Mouse (Mus musculus): ENCODE measurements around the gene Tsga10ip. TPM values are rescaled to one million over a fixed set of nuclear protein-coding genes. Genes with fewer than 3 reads are reported as not detected.
A peak's percentile ranks its signal among the peaks of the same experiment; 100 is the strongest.

Tsga10ip gene
- total RNA-seq (2021): not detected
- long read RNA-seq, experiment 1, partial matches to known transcripts: 0 of 1 reads
- long read RNA-seq, experiment 1, other reads (novel, unspliced or antisense): 1 of 1 reads
- long read RNA-seq, experiment 2: 0 reads

DNA sequence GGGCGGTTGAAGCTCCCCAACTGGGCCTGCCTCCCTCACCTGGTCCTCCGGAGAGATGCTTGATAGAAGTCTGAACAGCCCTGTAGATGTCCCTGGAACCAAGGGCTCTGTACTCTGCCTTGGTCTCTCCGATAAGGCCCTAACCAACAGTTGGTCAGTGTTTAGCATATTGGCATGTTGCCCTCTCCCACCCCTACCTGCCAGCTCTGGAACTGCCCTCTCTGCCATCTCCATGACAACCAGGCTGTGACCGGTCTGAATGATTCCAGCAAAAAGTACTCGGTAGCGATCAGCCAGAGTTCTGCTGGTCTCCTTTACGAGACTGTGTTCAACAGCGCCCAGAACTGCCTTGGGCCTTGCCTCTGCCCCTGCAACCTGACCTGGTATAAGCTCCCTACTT lies at the start of gene Tsga10ip:
Gene Tsga10ip (minus strand): TSS at position 234 of the 400 bp plus-strand sequence.
- no peak for DNase-seq

DNA sequence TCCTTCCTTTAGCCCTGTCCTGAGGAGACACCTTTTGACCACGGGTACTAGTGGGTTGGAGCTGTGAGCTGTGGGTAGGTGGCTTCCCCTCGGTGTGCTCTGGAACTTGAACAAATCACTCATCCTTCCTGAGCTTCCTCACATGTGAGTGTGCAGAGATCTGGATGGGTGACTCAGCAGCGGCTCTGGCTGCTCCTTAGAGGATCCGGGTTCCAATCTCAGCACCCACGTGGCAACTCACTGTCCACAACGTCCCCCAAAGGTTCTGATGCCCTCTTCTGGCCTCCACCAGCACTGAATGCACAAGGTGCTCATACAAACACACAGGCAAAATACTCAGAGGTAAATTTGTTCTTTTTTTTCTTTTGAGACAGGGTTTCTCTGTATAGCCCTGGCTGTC lies 49.4 kb upstream of the Tsga10ip start:
- DNase-seq: no peak

DNA sequence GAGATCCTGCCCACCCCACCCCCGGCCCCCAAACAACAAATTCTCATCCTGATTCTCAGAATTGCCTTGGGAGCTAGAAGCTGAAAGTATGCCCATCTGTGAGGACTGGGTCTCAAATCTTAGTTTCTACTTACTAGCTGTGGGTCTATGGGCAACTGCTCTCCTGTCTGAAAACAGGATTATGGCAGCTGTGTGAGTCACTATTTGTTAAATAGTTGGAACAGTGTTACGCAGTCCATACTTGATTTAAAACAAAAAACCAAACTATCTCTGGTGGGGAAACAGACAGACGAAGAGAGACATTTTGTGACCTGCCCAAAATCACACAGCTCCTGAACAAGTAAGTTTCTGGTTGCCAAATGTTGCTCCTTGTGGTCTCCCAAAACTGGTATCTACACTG lies 47.3 kb upstream of the Tsga10ip start:
- no peak for DNase-seq

DNA sequence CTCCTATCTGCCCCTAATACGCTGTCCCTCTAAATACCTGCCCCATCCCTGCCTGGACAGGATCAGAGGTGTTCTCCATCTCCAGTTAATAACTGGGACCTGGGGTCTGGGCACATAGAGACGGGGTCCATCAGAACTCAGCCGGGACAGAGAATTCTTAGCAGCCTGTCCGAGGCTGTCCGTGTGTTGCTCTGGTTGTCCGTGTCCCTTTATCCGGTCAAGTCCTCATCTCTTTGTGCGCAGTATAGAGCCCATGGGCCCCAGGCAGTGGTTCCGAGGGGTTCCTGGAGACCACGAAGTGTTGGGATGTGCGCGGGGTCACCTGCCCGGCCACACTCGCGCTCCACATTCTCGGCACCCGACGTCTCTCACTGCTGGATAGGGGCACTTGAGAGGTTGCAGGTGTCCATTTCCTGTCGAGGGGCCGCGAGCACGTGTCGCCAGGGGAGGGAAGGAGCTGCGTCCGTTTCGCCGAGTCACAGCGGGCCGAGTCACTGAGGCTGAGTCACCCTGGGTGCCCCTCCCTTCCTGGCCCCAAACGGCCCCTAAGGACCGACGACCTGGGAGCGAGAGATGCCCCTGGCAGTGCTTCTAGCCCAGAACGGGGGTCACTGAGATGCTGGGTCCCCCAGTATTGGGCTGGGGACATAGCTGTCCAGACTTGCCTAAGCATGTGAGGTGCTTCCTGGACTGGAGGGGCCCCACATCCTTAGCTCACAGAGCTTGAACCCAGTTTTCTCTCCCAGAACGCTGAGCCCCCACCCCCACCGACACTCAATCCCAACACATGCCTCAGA lies 46.2 kb upstream of the Tsga10ip start:
- DNase-seq: peak; percentile 64 to 69

DNA sequence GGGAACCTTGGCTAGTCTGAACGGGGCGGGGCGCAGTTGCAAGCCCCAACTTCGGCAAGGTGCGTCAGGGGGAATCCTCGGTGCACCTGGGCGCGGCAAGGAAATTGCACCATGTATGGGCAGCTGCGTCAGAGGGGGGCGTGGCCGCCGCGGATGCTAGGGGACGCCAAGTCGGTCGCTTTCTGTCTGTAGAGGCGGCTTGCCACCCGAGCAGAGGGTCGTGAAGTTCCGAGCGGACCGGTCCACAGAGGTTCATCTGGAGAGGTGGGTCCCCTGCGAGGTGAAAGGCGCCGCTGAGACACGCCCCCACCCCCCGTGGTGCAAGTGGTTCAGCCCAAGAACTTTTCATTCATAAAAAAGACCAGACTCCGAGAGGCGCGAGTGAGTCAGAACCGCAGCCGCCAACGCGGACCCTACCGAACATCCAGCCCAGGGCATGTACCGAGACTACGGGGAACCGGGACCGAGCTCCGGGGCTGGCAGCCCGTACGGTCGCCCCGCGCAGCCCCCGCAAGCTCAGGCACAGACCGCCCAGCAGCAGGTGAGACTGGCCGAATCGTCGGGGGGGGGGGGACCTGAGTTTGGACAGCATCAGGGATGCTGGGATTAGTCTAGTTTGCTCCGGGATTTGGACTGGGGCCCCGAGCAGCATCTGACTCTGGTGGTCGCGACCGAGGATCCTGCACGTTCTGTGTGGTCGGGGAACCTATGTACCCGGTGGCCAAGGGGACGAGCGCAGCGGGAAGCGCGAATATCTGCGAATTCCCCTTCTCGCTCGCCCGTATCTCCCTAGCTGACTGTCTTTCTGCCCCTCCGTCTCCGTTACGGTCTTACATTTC lies 45.4 kb upstream of the Tsga10ip start, which contains the start of gene Fosl1:
Gene Fosl1 (plus strand): TSS at position 33 of the 839 bp plus-strand sequence.
- DNase-seq: peak; percentile 77 to 85

DNA sequence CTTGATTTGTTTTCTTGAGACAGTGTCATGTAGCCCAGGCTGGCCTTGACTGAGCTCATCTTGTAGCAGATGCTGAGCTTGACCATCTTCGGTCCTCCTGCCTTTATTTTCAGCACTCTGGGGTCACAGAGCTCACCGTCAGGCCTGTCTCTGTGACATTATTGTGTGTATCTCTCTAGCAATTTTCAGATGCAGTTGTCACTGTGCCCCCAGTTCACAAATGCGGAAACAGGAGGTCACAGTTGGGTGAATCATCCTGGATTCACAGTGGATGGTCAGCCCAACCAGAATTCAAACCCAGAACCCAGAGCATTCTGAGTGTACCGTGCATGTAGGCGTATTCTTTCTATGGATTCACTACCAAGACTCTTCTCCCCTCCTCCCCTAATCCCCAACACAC lies 43.4 kb upstream of the Tsga10ip start:
- DNase-seq: no peak

DNA sequence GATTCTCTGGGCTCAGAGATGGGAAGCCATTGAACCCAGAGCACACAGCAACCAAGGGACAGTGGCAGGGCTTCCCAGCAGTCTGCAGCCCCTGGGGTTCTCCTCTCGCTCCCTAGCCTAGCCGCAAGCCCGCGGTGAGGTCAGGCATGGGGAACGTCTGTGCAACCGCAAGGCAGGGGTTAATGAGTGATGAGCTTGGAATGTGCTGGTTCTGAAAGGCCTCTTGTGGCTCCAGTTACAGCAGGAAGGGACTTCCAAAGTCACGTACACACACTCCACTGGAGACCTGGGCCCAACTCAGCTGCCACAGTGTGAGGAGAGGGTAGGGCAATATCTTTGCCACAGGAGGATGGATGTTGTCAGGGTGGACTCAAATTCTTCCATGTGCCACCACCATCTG lies 42.6 kb upstream of the Tsga10ip start:
- no peak for DNase-seq

DNA sequence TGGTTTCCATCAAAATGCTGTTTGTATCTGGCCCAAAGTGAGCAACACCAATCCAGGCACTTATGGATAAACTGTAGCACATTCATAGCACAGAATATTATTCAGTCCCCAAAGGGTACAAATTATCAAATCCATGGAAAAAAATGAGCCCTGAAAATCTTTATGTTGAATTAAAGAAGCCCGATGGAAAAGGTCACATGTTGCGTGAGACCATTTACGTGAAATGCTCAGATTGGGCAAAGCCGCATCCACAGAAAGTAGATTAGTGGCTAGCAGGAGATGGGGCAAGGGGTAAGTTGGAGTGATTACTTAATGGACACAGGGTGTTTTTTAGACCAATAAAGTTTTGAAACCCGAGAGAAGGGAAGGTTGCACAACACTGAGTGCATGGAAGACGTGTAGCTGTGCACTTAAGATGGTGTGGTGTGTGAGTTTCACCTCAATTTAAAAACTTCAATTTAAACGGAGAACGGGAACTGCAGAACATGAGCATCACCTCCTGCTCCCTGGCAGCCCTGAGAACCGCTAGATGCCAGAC lies 42.1 kb upstream of the Tsga10ip start:
- no peak for DNase-seq

DNA sequence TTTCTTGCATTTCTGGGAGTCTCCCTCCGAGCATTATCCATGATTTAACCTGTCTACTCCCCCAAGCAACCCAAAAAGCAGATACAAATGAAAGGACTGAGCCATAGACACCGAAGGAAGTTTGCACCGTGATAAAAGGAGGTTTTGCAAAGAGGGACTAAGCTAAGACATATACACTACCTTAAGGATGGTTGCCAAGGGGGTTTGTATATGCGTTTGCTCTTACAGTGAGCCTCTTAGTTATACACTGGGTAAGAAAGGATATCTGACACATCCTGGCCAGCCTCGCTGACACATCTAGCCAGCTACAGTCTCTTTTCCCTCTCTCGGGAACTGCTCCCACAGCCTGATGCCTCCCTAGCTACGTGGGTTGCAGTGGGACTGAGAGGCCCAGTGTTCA lies 31.6 kb upstream of the Tsga10ip start:
- DNase-seq: no peak

DNA sequence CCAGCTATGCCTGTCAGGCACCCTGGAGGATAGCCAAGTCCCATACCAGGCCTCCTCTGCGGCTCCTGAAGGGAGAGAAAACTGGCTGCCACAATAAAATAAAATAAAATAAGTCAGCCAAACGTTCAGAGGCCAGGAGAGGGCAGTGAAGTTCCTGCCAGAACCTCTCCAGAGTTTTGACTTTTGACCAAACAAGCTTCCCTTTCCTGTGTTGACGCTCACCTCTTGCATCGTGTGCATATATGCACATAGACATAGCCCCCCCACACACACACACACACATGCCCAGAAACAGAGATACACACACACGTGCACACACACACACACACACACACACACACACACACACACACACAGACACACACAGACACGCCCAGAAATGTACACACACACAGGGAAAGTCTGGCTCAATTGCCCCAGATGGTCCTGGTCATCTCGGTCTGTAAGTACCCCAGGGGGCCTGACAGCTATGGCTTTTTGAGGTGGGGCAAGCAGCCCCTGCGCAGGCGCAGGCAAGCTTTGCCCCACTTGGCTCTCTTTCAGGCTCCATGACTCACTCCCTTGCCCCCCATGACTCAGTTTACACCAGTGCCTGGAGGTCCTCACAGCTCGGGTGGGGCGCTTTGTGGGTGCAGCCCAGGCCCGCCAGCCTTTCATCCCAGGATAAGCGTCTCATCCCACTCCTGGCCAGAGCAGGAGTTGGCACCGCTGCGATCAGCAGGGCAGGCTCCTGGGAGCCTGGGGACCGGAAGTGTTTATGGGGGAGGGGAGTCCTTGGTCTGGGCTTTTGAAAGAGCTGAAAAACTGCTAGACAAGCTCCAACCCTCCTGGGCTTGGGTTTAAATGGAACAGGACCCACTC lies 30.9 kb upstream of the Tsga10ip start:
- DNase-seq: peak; percentile 64 to 78

DNA sequence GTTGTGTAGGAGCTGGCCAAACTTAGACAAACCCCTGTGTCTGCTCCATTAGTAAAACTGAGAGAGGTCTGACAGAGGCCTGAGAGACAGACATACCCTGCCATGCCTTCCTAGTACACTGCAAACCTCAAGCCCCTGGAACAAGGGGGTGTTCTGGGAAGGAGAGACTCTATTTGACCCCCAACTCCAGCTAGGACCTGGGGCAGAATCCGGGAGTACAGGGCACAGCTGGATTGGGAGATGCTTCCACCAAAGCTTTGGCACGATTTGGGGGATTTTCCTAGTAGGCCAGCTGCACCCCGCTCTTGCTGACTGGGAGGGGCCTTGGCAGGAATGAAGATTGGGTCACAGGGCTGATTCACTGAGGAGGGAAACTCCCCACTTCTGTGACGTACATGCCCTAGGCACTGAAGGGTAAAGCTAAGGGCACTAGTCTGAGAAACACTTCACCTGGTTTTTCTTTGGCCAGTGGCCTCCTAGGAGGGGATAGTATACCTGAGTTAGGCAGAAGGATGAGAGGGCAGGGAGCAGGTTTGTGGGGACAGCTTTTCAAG lies 29.7 kb upstream of the Tsga10ip start:
- peak; percentile 44 to 60 for DNase-seq

DNA sequence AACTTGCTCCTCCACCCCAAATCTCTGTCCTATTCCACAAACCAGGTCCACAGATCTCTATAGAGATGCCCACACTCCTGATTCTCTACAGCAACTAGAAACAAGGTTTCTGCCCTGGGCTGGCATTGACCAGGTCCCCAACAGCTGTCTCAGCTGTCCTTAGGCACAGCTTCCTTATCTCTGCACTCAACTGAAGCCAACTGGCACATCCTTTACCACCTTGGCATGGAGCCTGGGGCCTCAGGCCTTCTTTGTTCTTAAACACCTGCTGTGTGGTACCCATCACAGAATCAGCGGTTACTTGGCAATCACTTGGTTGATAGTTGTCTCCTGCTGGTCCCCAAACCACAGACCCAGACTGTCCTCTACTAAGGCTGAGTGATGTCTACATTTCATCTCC lies 28.1 kb upstream of the Tsga10ip start:
- peak in 1 of 2 experiments; percentile 60 for DNase-seq

DNA sequence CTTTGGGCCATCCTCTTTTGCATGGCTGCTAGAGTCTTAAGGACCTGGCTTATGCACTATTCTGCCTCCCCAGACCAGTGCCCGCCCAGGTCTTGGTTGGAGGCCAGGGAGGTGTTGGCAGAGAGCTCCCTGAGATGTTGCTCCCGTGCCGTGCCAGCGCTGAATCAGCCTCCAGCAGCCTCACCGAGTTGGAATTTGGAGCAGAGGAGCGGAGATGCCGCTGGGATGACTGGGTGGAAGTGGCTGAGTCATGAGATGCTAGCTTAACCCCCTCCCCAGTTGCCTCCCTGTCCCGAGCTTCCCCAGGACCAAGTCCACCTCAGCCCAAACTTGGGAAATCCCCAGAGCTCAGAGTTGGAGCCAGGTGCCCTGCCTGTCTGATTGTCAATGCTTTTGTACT lies 27.5 kb upstream of the Tsga10ip start:
- DNase-seq: peak; percentile 90 to 91

DNA sequence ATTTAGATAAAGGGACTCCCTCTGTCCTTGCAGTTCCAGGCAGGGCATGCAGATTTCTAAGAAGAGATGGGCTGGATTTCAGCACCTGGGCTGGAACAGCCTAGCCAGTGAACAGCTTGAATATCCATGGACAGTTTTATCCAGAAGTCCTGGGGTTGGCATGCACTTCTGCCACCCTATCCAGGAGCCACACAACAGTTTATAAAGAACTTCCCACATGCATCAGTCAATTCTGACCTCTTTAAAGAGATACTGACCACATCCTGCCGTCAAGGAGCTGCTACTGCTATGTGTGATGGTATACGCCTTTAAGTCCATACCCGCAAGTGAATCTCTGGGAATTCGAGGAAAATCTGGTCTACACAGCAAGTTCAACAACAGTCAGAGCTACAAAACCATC lies 26.9 kb upstream of the Tsga10ip start:
- DNase-seq: no peak

DNA sequence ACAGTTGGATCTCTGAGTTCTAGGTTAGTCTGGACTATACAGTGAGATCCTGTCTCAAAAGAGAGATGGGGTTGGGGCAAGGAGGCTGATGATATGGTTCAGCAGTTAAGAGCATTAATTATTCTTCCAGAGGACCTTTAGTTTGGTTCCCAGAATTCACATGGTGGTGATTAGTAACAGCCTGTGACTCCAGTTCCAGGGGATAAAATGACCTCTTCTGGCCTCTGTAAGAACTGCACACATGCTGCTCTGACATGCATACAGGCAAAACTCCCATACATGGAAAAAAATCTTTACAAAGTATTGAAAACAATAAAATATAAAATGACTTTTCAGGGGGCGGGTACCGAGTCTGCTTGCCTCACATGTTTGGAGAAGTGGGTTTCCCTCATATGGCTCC lies 25.8 kb upstream of the Tsga10ip start:
- peak in 1 of 2 experiments; percentile 56 for DNase-seq

DNA sequence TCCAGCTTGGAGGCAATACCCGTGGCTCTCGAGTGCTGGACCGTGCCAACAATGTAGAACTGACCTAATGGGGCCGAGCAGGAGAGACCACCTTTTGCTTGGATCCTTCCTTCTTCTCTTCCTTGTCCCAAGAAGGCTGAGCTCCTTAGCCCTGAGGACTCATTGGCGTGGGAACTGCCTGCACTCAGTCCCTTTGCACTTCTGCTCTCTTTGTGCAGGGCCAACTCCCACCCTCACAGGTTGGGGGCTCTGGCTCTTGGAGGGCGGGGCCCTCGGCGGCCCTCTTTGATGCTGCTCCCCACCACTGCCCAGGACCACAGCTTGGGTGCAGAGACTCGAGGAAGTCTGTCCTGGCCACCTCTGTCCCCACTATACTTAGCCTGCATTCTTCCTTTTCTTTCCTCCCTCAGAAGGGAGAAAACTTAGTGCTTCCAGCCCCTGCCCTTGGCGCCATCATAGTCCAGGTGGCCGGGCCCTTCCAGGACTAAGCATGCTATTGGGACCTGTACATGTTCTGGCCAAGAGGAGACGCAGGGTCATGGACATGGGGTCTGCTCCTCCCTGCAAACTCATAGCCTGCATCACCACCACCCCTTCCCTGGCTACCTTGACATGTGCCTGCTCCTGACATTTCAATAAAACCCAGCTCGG lies 24.4 kb upstream of the Tsga10ip start:
- DNase-seq: no peak

DNA sequence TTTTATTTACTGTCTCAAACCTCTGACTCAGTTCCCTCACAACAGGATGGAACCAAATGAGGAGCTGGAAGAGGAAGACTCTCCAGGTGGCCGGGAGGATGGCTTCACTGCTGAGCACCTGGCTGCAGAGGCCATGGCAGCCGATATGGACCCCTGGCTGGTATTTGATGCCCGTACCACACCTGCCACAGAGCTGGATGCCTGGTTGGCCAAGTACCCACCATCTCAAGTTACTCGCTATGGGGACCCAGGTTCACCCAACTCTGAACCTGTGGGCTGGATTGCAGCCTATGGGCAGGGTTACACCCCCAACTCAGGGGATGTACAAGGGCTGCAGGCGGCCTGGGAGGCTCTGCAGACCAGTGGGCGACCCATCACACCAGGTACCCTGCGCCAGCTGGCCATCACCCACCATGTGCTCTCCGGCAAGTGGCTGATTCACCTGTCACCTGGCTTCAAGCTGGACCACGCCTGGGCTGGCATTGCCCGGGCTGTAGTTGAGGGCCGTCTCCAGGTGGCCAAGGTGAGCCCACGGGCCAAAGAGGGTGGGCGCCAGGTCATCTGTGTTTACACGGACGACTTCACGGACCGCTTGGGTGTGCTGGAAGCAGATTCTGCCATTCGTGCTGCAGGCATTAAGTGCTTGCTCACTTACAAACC lies 23.7 kb upstream of the Tsga10ip start:
- no peak for DNase-seq

DNA sequence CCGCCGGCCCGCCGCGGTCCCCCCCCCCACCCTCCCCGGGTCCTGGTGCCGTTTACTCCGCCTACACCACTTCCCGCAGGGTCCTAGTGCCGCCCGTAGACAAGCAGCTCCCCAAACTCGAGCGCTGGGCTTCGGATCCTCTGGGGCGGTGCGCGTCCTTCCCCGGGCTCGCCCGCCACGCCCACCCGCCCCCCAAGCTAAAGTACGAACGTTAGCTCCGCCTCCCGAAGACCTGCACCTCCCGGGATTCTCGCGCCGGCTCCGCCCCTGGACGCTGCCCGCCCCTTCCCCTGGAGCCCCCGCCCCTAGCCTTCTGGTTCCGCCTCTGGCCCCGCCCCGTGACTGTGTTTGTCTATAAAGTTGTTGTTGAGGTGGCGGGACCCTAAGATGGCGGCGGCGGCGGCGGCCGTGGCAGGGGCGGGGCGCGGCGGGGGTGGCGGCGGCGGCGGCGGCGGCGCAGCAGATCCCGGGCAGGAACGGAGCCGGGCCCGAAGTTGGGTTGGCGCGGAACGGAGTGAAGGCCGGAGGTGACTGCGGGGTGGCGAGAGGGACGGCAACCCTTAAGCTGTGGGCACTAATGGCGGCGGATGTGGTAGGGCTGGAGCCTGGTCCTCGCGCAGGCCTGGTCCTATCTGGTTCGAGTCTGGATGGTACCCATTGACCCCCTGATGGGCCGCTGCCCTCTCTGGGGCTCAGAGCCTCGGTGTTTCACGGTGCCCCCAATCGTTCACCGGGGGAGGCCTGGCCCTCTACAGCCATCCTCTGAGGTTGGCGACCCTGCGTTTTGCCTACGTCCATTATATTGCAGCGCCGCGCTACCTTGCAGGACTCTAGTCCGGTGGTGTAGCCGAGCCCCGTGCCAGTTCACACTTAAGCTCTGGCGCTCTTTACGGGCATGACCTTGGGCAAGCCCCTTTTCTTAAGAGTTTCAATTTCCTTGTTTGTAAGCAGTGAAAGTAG lies 22.7 kb upstream of the Tsga10ip start, which contains the start of the genes Drap1 and AI837181:
Gene Drap1 (minus strand): TSS at position 198 of the 960 bp plus-strand sequence.
Gene AI837181 (plus strand): TSS at position 363 of the 960 bp plus-strand sequence.
- peak; percentile 96 for DNase-seq

Measured in adrenal gland, postnatal 36 days (tissue).